Mouse (Mus musculus) lung, postnatal 14 days (tissue): ENCODE results near the gene Alg12.
"Not testable (repeated sequence)": the region's sequence is repeated elsewhere in the genome, so short reads cannot be mapped to it uniquely, and the experiment has no call there.

Experiments
- DNase-seq: peaks from one replicate; pipeline ENCODE4 v3.0.0; 2021

Alg12 gene

GRCm38 (mm10) chr15:88830696-88831095 is 11.6 kb upstream of the Alg12 start:
- DNase-seq = no peak

DNA sequence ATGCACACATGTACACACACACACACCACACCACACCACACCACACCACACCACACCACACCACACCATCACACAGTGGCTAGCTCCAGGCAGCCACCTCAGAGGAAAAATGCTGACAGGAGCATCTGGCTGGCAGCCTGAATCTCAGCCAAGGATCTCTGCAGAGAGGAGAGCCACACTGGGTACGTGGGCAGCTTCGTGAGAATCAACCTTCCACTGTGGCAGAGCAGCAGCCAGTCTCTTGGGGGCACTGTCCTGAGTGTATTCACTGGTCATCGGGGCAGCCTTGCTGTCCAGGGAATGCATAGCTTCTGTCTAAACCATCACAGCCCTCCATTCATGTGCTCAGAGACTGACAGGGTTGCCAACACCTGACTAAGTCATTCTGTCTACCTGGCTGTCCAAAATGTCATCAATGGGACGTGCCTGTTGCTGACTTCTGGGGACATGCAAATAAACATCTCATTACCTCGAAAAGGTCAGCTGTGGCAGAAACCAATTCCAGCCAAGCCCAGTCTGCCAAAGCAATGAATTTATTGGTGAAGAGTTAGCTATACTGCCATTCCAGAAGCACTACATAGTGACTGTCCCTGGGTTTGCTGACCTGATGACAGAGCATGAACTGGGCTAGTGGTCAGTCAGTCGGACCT is 10.8 kb upstream of the Alg12 start:
- DNase-seq = no peak

- peak; percentile 96 for DNase-seq
These were observed 9.9 kb upstream of the Alg12 start for GRCm38 (mm10) chr15:88828800-88829705.

- DNase-seq = peak; percentile 78
These were observed 9.1 kb upstream of the Alg12 start for GRCm38 (mm10) chr15:88827991-88828799.

DNA sequence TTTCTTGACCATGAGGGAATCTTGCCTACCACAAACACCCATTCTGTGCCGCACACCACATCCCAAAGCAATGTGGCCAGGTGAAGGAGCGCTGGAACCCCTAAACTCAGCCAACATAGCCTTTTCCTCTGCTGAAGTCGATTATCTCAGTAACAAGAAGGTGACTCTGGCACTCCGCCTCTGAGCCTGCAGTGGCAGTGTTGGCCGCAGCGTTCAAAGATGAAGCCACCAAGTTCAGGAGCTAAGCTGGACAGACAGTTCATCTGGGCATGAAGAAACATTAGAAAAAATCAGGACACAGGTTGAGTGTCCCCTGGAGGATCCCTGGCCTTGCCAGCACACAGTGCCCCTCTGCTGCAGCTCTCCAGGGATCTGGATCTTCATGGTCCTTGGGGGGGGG is 8.3 kb upstream of the Alg12 start:
- DNase-seq = no peak

- no peak for DNase-seq
These were observed 4.3 kb upstream of the Alg12 start for GRCm38 (mm10) chr15:88823376-88823775.

DNA sequence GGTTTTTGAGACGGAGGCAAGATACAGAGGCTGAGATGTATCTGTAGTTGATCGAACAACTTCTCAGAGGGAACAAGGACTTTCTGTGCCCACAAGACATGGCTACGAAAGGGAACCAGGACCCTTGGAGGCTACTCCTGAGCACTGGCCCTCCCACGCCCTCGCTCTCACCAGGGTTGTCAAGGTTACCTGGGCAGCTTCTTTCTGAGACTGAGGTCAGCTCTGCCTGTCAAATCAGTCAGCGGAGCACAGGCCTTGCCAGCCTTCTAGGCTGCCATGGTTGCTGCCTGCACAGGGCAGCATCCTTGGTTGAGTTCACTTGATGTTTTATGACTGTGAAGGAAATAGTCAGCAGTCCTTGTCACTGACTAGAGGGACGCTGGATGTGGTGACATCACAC is 3.4 kb upstream of the Alg12 start:
- no peak for DNase-seq

DNA sequence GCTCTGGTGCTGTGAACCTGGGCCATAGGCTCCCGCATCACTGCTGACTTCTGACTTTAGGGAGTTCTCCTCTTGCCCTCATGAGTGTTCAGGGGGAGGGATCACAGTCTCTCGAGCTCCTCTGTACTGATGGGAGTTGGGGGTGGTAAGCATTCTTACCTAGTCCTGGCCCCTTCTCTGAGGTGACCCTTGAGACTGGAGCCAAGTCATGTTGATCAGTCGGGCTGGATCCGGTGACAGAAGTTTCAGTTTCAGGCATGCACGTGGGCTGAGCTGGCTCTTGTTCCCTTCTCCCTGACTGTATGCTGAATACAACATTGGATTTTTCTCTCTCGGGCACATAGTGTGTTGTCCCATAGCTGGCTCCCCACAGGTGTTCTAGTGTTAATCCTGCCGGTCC is 2.3 kb upstream of the Alg12 start:
- no peak for DNase-seq

DNA sequence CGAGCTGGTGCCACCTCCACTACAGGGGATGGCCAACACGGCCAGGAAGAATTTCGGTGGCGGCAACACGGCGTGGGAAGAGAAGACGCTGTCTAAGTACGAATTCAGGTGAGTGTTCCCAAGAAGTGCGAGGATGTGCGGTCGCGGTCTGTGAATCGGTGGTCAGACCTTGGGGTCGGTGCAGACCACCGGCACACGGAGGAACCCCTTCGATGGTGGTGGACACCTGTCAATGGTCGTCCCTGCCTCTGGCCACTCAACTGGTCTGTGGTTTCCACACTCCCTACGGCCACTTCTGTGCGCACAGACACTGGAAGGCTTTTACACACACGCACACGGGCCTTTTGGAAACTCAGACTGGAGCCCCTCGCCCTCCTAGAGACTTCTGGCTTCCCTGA is 787 bp upstream of the Alg12 start:
- no peak for DNase-seq

DNA sequence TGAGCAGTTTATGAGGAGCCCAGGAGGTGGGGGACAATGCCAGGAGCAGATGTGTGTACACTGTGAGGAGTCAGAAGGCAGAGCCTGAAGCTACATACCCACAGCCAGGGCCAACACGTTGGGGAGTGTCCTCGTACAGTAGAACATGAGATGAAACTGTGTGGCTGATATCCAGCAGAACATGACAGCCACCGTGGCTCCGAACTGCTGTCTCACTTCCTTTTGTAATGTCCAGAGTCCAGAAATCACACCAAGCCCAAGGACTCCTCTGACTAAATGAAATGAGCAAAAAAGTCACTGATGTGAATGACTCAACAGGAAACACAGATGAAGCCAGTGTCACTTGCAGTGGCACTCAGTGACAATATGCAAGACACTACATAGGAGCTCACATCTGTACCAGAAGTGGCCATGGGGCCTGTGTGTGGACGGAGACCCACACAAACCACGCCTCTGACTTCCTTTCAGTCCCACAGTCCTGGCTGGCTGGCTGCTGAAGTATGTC is 3.9 kb downstream of the Alg12 start:
- DNase-seq = no peak

- DNase-seq = no peak
These were observed 4.6 kb downstream of the Alg12 start for GRCm38 (mm10) chr15:88814411-88815047.

- not testable (repeated sequence) for DNase-seq
These were observed 5.2 kb downstream of the Alg12 start for GRCm38 (mm10) chr15:88813873-88814272.

GRCm38 (mm10) chr15:88813262-88813661 is 5.9 kb downstream of the Alg12 start:
- DNase-seq = no peak

DNA sequence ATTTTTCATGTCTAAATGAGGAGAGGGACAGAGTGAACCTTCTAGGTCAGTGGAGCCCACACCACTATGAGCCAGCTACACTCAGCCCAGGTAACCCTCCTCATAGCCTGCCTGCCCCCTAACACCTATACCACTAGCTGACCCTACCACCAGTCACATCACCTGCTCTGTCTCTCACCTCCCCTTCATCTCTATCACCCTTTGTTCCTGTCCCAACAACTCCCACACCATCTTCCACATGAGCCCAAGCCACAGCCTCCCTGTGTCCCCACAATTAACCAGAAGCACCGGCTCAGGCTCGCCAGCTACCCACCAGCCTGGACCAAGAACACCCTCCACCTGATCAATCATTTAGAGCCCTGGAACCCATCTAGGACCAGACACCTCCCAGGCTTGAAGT is 8.7 kb downstream of the Alg12 start:
- DNase-seq = no peak

DNA sequence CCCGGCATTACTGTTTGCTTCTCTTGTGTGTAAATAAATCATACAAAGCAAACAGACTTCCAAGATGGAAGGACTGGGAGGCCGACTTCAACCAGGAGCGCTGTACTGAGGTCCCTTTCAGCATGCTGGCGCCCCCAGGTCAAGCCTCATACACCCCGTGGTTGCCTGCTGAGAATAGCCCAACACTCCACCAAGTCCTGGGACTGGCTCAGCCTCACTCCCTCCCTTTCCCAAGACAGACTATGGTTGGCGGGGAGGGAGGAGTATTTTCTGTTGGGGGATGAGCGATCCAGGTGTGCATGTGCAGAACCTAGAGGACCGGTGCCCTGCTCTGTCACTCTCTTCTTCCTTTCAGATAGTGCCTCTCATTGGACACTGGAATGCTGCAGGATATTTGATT is 11.0 kb downstream of the Alg12 start:
- DNase-seq = no peak

- DNase-seq = no peak
These were observed 16.8 kb downstream of the Alg12 start for GRCm38 (mm10) chr15:88802348-88802747.

- no peak for DNase-seq
These were observed 17.2 kb downstream of the Alg12 start for GRCm38 (mm10) chr15:88801903-88802302.

DNA sequence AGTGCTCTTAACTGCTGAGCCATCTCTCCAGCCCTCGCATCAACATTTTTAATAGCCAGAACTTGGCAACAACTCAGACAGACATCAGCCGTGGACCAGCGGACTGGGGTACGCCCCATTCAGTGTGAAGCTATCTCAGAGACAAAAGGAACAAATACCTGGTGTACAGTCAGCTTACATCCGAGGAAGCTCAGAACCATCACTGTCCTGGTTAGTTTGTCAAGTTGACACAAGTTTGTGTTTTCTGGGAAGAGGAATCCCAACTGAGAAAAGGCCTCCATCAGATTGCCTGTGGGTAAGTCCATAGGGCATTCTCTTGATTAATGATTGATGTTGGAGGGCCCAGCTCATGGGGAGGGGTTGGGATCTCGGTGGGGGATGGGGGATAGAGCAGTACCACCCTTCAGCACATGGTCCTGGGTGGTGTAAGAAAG is 18.2 kb downstream of the Alg12 start:
- DNase-seq = no peak

DNA sequence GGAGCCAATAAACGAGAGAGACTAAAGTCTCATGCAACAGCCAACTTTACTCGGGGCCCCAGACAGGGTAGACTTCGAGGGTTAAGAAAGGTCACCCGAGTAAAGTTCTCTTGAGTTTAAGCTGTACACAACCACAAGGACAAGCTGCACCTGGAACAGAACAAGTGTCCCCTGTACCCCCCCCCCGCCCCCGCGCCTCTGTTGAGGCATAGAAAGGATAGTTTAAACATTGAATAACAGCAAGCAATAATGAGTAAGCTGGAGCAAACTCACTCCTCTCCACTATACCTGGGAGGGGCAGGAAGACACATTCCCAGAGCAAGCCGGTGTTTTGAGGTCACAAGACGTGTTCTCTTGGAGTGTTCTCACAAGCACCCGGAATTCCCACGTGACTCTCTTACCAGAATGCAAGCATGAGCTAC is 19.2 kb downstream of the Alg12 start:
- peak; percentile 41 for DNase-seq

GRCm38 (mm10) chr15:88794729-88795128 is 24.4 kb downstream of the Alg12 start:
- DNase-seq = not testable (repeated sequence)

- DNase-seq = no peak
These were observed 26.8 kb downstream of the Alg12 start for GRCm38 (mm10) chr15:88792140-88792850.

DNA sequence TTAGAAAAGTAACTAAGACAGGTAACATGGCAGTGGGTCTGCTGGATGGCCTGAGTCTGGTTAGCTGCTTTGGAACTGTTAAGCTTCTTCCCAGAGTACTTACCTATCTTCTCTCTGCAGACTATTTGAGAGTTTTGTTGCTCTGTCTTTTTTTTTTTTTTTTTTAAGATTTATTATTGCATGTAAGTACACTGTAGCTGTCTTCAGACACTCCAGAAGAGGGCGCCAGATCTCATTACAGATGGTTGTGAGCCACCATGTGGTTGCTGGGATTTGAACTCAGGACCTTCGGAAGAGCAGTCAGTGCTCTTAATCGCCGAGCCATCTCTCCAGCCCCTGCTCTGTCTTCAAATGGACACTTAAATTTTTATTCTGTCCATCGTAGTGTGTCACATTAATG is 44.5 kb downstream of the Alg12 start:
- not testable (repeated sequence) for DNase-seq
